Mouse (Mus musculus) spleen, embryonic (tissue): ENCODE measurements around the gene Krt24.
"Not testable (repeated sequence)": the region's sequence is repeated elsewhere in the genome, so short reads cannot be mapped to it uniquely, and the experiment has no call there.

Experiments
- CTCF ChIA-PET: fragments of 350-600 bp; sonication (Branson Sonifier 250); formaldehyde crosslinking; loops from one replicate; lab custom pipeline; 2022; lab: Charles Lee

Krt24 gene

GRCm38 (mm10) chr11:99255316-99255715 is 29.7 kb downstream of the Krt24 start:
- CTCF ChIA-PET, result interaction anchor here (0.6 kb wide), 2 partner anchors 436 to 567 kb away, joined by 3 to 4 read pairs; no protein-coding TSS in a partner anchor

GRCm38 (mm10) chr11:99253893-99254292 is 31.2 kb downstream of the Krt24 start:
- CTCF ChIA-PET, result interaction anchor here (1.0 to 1.4 kb wide), 2 partner anchors 20 to 49 kb away, joined by 3 to 14 read pairs; no protein-coding TSS in a partner anchor

GRCm38 (mm10) chr11:99252671-99253070 is 32.4 kb downstream of the Krt24 start:
- CTCF ChIA-PET, result interaction anchor here (0.7 to 1.0 kb wide), 2 partner anchors 91 to 1944 kb away, joined by 3 read pairs; no protein-coding TSS in a partner anchor

GRCm38 (mm10) chr11:99250666-99251065 is 34.4 kb downstream of the Krt24 start:
- CTCF ChIA-PET, result no interaction called here

- CTCF ChIA-PET, result interaction anchor here (0.6 kb wide), 1 partner anchor 138 kb away, joined by 3 read pairs; no protein-coding TSS in a partner anchor
These were observed 34.8 kb downstream of the Krt24 start for GRCm38 (mm10) chr11:99250241-99250640.

- CTCF ChIA-PET, result interaction anchor here (0.6 kb wide), 1 partner anchor 61 kb away, joined by 3 read pairs; no protein-coding TSS in a partner anchor
These were observed 35.9 kb downstream of the Krt24 start for GRCm38 (mm10) chr11:99249115-99249514.

- CTCF ChIA-PET, result no interaction called here
These were observed 37.1 kb downstream of the Krt24 start for GRCm38 (mm10) chr11:99247916-99248315.

GRCm38 (mm10) chr11:99244519-99244918 is 40.5 kb downstream of the Krt24 start:
- CTCF ChIA-PET, result not testable (repeated sequence)

GRCm38 (mm10) chr11:99243820-99244374 is 41.2 kb downstream of the Krt24 start, which contains the start of gene Krt222:
TSS of gene Krt222 (minus strand) at chr11:99244085.
- CTCF ChIA-PET, result no interaction called here

GRCm38 (mm10) chr11:99243200-99243819 is 41.8 kb downstream of the Krt24 start:
- CTCF ChIA-PET, result interaction anchor here (0.5 kb wide), 1 partner anchor 117 kb away, joined by 8 read pairs; no protein-coding TSS in a partner anchor

- CTCF ChIA-PET, result no interaction called here
These were observed 43.0 kb downstream of the Krt24 start for GRCm38 (mm10) chr11:99242056-99242455.

- CTCF ChIA-PET, result no interaction called here
These were observed 46.6 kb downstream of the Krt24 start for GRCm38 (mm10) chr11:99238468-99238867.

GRCm38 (mm10) chr11:99231049-99231816 is 53.8 kb downstream of the Krt24 start:
- CTCF ChIA-PET, result no interaction called here

GRCm38 (mm10) chr11:99230261-99231048 is 54.6 kb downstream of the Krt24 start, which contains the start of gene Smarce1:
TSS of gene Smarce1 (minus strand) at chr11:99231017.
- CTCF ChIA-PET, result interaction anchor here (0.6 to 0.7 kb wide), 2 partner anchors 31 to 83 kb away, joined by 3 to 8 read pairs; no protein-coding TSS in a partner anchor
